Mouse (Mus musculus): ENCODE measurements at regions not wholly inside any gene's neighbourhood (a gene's known extent, or its start where the extent isn't known, plus 50 kb on each side); places are given as distances from the start of the nearest gene placed in this dataset.

- no peaks in the 10 kb centered on the region for H3K79me2 ChIP-seq (ENCODE audit: control insufficient read depth, insufficient read depth)
- TF ChIP-seq CEBPB (IDR thresholded peaks at IDR 0.05; ENCODE audit: low read depth) = no peak
- no peak for TF ChIP-seq MYOD1 (IDR thresholded peaks at IDR 0.05; ENCODE audit: control insufficient read depth, insufficient read length, low read depth)
- TF ChIP-seq CTCF (IDR thresholded peaks at IDR 0.05; ENCODE audit: control insufficient read depth, insufficient read depth, insufficient read length) = no peak
- TF ChIP-seq FOSL1 (IDR thresholded peaks at IDR 0.05; ENCODE audit: insufficient read depth, low read length, poor library complexity, severe bottlenecking) = no peak
- TF ChIP-seq USF1 (IDR thresholded peaks at IDR 0.05; ENCODE audit: low read depth) = no peak
- TF ChIP-seq MYOG (IDR thresholded peaks at IDR 0.05; ENCODE audit: control insufficient read depth, extremely low read depth, insufficient read length) = no peak
- no peak for TF ChIP-seq MAX (IDR thresholded peaks at IDR 0.05)
- no peaks in the 10 kb centered on the region for H3K36me3 ChIP-seq (ENCODE audit: control insufficient read depth, insufficient read depth)
- no peaks in the 10 kb centered on the region for H3K27me3 ChIP-seq (ENCODE audit: control insufficient read depth, insufficient read depth, insufficient read length)
- H3K4me3 ChIP-seq (ENCODE audit: insufficient read depth, poor library complexity, severe bottlenecking) = no peak overlapping the region
- no peak overlapping the region for H3ac ChIP-seq (ENCODE audit: control insufficient read depth, insufficient read length, low read depth)
- H3K79me3 ChIP-seq (ENCODE audit: low read depth) = no peaks in the 10 kb centered on the region
Observed at GRCm38 (mm10) chr13:90212390-90212789, 123.0 kb upstream of the Xrcc4 start.

GRCm38 (mm10) chr13:90207875-90208274 is 118.5 kb upstream of the Xrcc4 start:
- TF ChIP-seq MAX (IDR thresholded peaks at IDR 0.05) (no peak), MYOD1 (IDR thresholded peaks at IDR 0.05; ENCODE audit: control insufficient read depth, insufficient read length, low read depth) (no peak), CEBPB (IDR thresholded peaks at IDR 0.05; ENCODE audit: low read depth) (no peak), CTCF (IDR thresholded peaks at IDR 0.05; ENCODE audit: control insufficient read depth, insufficient read depth, insufficient read length) (no peak), FOSL1 (IDR thresholded peaks at IDR 0.05; ENCODE audit: insufficient read depth, low read length, poor library complexity, severe bottlenecking) (no peak), USF1 (IDR thresholded peaks at IDR 0.05; ENCODE audit: low read depth) (no peak), MYOG (IDR thresholded peaks at IDR 0.05; ENCODE audit: control insufficient read depth, extremely low read depth, insufficient read length) (no peak)
- no peaks in the 10 kb centered on the region for H3K36me3 ChIP-seq (ENCODE audit: control insufficient read depth, insufficient read depth)
- no peaks in the 10 kb centered on the region for H3K79me2 ChIP-seq (ENCODE audit: control insufficient read depth, insufficient read depth)
- no peak overlapping the region for H3K4me3 ChIP-seq (ENCODE audit: insufficient read depth, poor library complexity, severe bottlenecking)
- H3ac ChIP-seq (ENCODE audit: control insufficient read depth, insufficient read length, low read depth) = no peak overlapping the region
- no peaks in the 10 kb centered on the region for H3K79me3 ChIP-seq (ENCODE audit: low read depth)
- no peaks in the 10 kb centered on the region for H3K27me3 ChIP-seq (ENCODE audit: control insufficient read depth, insufficient read depth, insufficient read length)
